ENCODE assay signal across 26 mouse cellular contexts in the genomic region with DNA sequence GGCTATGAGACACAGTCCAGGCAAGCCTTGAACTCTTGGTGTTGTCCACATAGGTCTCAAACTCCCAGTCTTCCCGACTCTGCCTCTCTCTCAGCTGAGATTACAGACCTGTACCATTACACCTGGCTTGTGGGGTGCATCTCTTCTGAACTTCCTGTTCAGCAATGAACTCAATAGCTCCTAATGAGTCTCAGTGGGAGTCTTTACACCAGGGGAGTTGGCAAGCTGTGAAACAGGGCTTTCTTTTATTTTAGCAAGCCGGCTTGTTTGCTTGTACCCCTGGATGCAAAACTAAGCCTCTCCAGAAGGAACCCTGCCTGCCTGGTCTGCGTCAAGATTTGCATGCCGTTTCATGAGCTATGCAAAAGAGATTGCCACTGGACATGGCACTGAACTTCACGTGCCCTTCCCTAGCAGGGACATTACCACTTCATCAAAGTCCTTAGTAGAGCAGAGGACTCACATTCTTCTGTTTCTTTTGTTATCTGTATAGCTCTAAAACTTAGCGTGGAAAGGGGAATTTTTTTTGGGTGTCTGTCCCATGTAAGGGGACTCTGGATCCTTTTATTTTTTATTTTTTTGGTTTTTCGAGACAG.
"Had no signal": no experiment of that assay in that cellular context is flagged by ENCODE, and none has a peak within 500 bp of the region (broad histone marks: within the 10 kb centered on the region; RNA-seq: fewer than 3 reads in every experiment).

No protein-coding gene starts in this region.

- H3K9ac ChIP-seq: heart, embryonic 13.5 days; heart, embryonic 15.5 days; hindbrain, embryonic 13.5 days; hindbrain, embryonic 15.5 days; kidney, embryonic 15.5 days; limb, embryonic 13.5 days; limb, embryonic 15.5 days; liver, embryonic 13.5 days; liver, embryonic 15.5 days had no signal

- H3K27ac ChIP-seq: gastrocnemius, adult 2 months; heart, embryonic 13.5 days; heart, embryonic 15.5 days; hindbrain, embryonic 13.5 days; hindbrain, embryonic 15.5 days; hindbrain, postnatal 0 days; kidney, embryonic 15.5 days; kidney, postnatal 0 days; limb, embryonic 13.5 days; limb, embryonic 15.5 days; liver, embryonic 13.5 days; liver, embryonic 15.5 days had no signal

- H3K9me3 ChIP-seq: heart, embryonic 13.5 days; heart, embryonic 15.5 days; hindbrain, embryonic 13.5 days; hindbrain, embryonic 15.5 days; kidney, embryonic 15.5 days; limb, embryonic 13.5 days; limb, embryonic 15.5 days; liver, embryonic 15.5 days had no signal

- H3K4me1 ChIP-seq: heart, embryonic 13.5 days; limb, embryonic 13.5 days had no signal

- H3K4me3 ChIP-seq: gastrocnemius, adult 2 months; heart, embryonic 13.5 days; heart, embryonic 15.5 days; hindbrain, embryonic 13.5 days; hindbrain, embryonic 15.5 days; kidney, embryonic 15.5 days; limb, embryonic 13.5 days; limb, embryonic 15.5 days; liver, embryonic 13.5 days; liver, embryonic 15.5 days had no signal

- H3K27me3 ChIP-seq: heart, embryonic 13.5 days; heart, embryonic 15.5 days; hindbrain, embryonic 15.5 days; kidney, embryonic 15.5 days; limb, embryonic 13.5 days; limb, embryonic 15.5 days; liver, embryonic 13.5 days had no signal

- H3K4me2 ChIP-seq: heart, embryonic 11.5 days; heart, embryonic 13.5 days; heart, embryonic 15.5 days; hindbrain, embryonic 13.5 days; hindbrain, embryonic 15.5 days; kidney, embryonic 15.5 days; limb, embryonic 13.5 days; limb, embryonic 15.5 days; liver, embryonic 13.5 days; liver, embryonic 15.5 days had no signal

- DNase-seq: gastrocnemius, adult 2 months; gastrocnemius, postnatal 10 days; gastrocnemius, postnatal 25 days; heart, adult 18-20 months; heart, postnatal 14 days; heart, postnatal 36 days; kidney, adult 11 months; kidney, adult 2 months; kidney, adult 9 months; kidney, postnatal 14 days; kidney, postnatal 36 days; layer of hippocampus, adult 9-11 months; left cerebral cortex, postnatal 4 days; liver, embryonic 13.5 days had no signal

- H3K36me3 ChIP-seq: heart, embryonic 13.5 days; heart, embryonic 15.5 days; hindbrain, embryonic 13.5 days; hindbrain, embryonic 15.5 days; kidney, embryonic 15.5 days; limb, embryonic 13.5 days; limb, embryonic 15.5 days; liver, embryonic 13.5 days; liver, embryonic 15.5 days had no signal

- ATAC-seq: hindbrain, postnatal 0 days; intestine, embryonic 16.5 days had no signal
